Mouse (Mus musculus) kidney, adult 2 months (tissue): ENCODE measurements at regions not wholly inside any gene's neighbourhood (a gene's known extent, or its start where the extent isn't known, plus 50 kb on each side); places are given as distances from the start of the nearest gene placed in this dataset.

Experiments used
- CTCF ChIP-seq: fragments of 200-500 bp; conservative IDR thresholded peaks from 2 replicates; pipeline ENCODE4 v1.5.1; 2011; ENCODE audit warnings: low read depth, mild to moderate bottlenecking, control low read depth, low read length, moderate library complexity, mixed read lengths; ENCODE audit not compliant: insufficient read depth, insufficient read length
- POLR2A ChIP-seq: fragments of 200-500 bp; IDR thresholded peaks from one replicate; pipeline ENCODE4 v1.6.1; 2011; ENCODE audit warnings: low read depth, low read length, control low read depth

- TF ChIP-seq POLR2A: no peak
- peak; percentile 72 for TF ChIP-seq CTCF
These were observed 148.1 kb downstream of the Thbs2 start for GRCm38 (mm10) chr17:14545822-14546473.
